Mouse (Mus musculus) testis, adult 2 months (tissue): ENCODE data around the gene Ccdc85b. TPM values are rescaled to one million over a fixed set of nuclear protein-coding genes. Genes with fewer than 3 reads are reported as not detected.
A peak's percentile ranks its signal among the peaks of the same experiment; 100 is the strongest.
"Not testable (repeated sequence)": the region's sequence is repeated elsewhere in the genome, so short reads cannot be mapped to it uniquely, and the experiment has no call there.

Experiments used
- H3K27ac ChIP-seq: fragments of 200-500 bp; 2 replicates; pipeline ENCODE4 v1.5.1; 2012; ENCODE audit warnings: low read depth, low read length; ENCODE audit not compliant: control insufficient read depth, insufficient read depth
- H3K27me3 ChIP-seq: fragments of 200-500 bp; 2 replicates; pipeline ENCODE4 v1.6.1; 2012; ENCODE audit warnings: mild to moderate bottlenecking, low read length, moderate library complexity; ENCODE audit not compliant: control insufficient read depth, insufficient read depth
- H3K36me3 ChIP-seq: fragments of 200-500 bp; 2 replicates; pipeline ENCODE4 v1.6.1; 2012; ENCODE audit warnings: mild to moderate bottlenecking, low read length; ENCODE audit not compliant: control insufficient read depth, insufficient read depth
- H3K4me1 ChIP-seq: fragments of 200-500 bp; 2 replicates; pipeline ENCODE4 v1.6.1; 2012; ENCODE audit warnings: low read length; ENCODE audit not compliant: control insufficient read depth, insufficient read depth
- H3K4me3 ChIP-seq: fragments of 200-500 bp; 2 replicates; pipeline ENCODE4 v1.5.1; 2012; ENCODE audit warnings: low read depth, mild to moderate bottlenecking, low read length, moderate library complexity, mixed read lengths; ENCODE audit not compliant: control insufficient read depth
- CTCF ChIP-seq: fragments of 200-500 bp; IDR thresholded peaks from 2 replicates; pipeline ENCODE4 v1.5.1; 2012; ENCODE audit warnings: low read depth, mild to moderate bottlenecking, inconsistent platforms, low read length, moderate library complexity; ENCODE audit not compliant: control insufficient read depth, insufficient read depth, insufficient replicate concordance
- POLR2A ChIP-seq: fragments of 200-500 bp; IDR thresholded peaks from 2 replicates; pipeline ENCODE4 v1.6.1; 2012; ENCODE audit warnings: low read depth, mild to moderate bottlenecking, inconsistent platforms, low read length, moderate library complexity; ENCODE audit not compliant: control insufficient read depth
- polyA plus RNA-seq: library from polyadenylated mRNA; depleted of rRNA; stranded (reverse); fragments of >200 nt; gene quantifications from 2 replicates; pipeline ENCODE4 v1.2.3, GENCODE M21; 2012; rRNA removed

Gene Ccdc85b
- 0.65 and 0.89 TPM in 2 replicates for polyA plus RNA-seq

GRCm38 (mm10) chr19:5457746-5458442 lies at the start of gene Ccdc85b:
Gene Ccdc85b (minus strand): TSS chr19:5457894.
- TF ChIP-seq CTCF (no peak), POLR2A (no peak)
- peaks cover 22% of the 10 kb centered on the region for H3K4me1 ChIP-seq

GRCm38 (mm10) chr19:5503687-5504086 lies 46.0 kb upstream of the Ccdc85b start, which contains the start of gene 1700020D05Rik:
Gene 1700020D05Rik (minus strand): TSS chr19:5503787.
- no peak for TF ChIP-seq POLR2A
- no peak for TF ChIP-seq CTCF
- Histone ChIP-seq H3K4me3 (peak within 1 kb of the TSS; percentile 90), H3K27ac (peak within 1 kb of the TSS; percentile 75), H3K27me3 (no peaks in the 10 kb centered on the region), H3K4me1 (peaks cover 15% of the 10 kb centered on the region), H3K36me3 (no peaks in the 10 kb centered on the region)

More at GRCm38 (mm10) chr19:5457746-5458442, at the start of gene Ccdc85b:
- Histone ChIP-seq H3K27ac (peak within 1 kb of the TSS; percentile 74), H3K4me3 (peak within 1 kb of the TSS; percentile 86), H3K27me3 (no peaks in the 10 kb centered on the region), H3K36me3 (no peaks in the 10 kb centered on the region)

GRCm38 (mm10) chr19:5500330-5500875 lies 42.7 kb upstream of the Ccdc85b start:
- Histone ChIP-seq H3K4me1 (peaks cover 15% of the 10 kb centered on the region), H3K4me3 (no peak overlapping the region), H3K27me3 (no peaks in the 10 kb centered on the region), H3K36me3 (no peaks in the 10 kb centered on the region), H3K27ac (peak overlapping the region; percentile 42; the same call in 1 of the 2 replicates)
- TF ChIP-seq POLR2A = no peak
- no peak for TF ChIP-seq CTCF

DNA sequence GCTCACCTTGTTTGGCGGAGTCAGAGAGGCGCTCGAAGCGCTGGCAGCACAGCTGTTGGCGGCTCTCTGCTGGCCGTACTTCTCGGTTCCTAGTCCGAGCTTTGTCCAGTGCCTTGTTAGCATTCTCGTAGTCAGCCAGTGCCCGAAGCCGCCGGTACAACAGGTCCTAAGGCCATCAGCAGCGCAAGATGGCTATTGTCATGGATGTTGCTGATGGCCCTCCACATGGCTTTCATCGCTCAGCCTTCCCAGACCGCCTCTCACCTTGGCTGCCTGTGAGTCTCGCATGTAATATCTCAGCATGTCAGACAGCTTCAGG lies 38.3 kb upstream of the Ccdc85b start:
- TF ChIP-seq CTCF (no peak), POLR2A (no peak)
- H3K27ac ChIP-seq = no peak overlapping the region
- H3K4me3 ChIP-seq = no peak overlapping the region
- H3K27me3 ChIP-seq = no peaks in the 10 kb centered on the region
- no peaks in the 10 kb centered on the region for H3K4me1 ChIP-seq
- no peaks in the 10 kb centered on the region; the same call in none of the 2 replicates for H3K36me3 ChIP-seq

DNA sequence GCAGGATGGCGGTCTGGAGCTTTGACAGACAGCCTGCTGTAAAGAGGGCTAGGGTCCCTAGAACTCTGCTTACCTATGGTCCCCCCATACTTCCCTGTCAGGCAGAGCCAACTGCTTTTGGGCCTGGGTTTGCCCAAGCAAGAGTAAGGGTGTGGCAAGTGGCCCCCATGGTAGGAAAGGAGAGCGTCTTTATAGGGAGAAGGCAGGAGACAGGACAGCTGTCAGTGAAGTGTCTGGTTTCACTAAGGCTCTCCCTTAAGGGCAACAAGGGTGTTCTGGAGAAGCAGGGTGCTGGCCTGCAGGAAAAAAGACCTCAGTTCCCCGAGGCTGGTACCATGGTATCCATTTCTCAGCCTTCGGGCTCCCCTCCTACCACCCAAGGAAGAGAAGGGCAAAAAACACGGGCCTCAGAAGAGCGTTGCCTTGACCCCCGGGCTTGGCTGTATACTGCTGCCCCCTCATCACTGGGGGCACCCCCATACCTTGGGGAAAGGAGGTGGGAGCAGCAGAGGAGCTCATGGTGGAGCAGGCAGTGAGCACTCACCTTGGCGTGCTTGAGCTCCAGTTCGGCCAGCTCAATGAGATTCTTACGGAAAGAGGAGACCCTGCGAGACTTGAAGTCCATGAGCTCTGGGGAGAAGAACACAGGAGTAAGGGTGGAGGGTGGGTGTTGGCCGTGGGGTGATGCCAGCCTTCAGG lies 37.8 kb upstream of the Ccdc85b start:
- no peaks in the 10 kb centered on the region; the same call in none of the 2 replicates for H3K36me3 ChIP-seq
- no peak overlapping the region for H3K4me3 ChIP-seq
- no peaks in the 10 kb centered on the region for H3K27me3 ChIP-seq
- no peaks in the 10 kb centered on the region for H3K4me1 ChIP-seq
- no peak for TF ChIP-seq CTCF
- no peak overlapping the region for H3K27ac ChIP-seq

DNA sequence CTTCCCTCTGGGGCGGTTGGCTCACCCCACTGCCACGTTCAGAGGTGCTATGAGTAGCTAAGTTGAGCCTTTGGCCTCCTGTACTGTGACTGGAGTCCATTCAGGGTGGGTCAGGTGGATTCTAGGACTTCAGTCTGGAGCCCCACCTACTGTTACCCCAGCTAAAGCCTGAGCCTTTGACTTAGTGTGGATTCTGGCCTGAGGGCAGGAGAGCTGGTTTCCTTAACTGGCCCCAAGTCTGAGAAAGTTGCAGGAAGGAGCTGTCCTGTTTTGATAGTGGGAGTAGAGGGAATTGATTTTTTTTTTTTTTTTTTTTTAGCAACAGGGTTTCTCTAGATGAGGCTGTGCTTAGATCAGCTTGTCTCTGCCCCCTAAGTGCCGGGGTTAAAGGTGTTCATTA lies 36.6 kb upstream of the Ccdc85b start:
- H3K4me3 ChIP-seq = no peak overlapping the region
- TF ChIP-seq POLR2A = no peak
- no peak for TF ChIP-seq CTCF
- H3K36me3 ChIP-seq = no peaks in the 10 kb centered on the region; the same call in none of the 2 replicates
- no peaks in the 10 kb centered on the region for H3K27me3 ChIP-seq
- no peak overlapping the region for H3K27ac ChIP-seq
- H3K4me1 ChIP-seq = peaks cover 2% of the 10 kb centered on the region; the same call in 1 of the 2 replicates

DNA sequence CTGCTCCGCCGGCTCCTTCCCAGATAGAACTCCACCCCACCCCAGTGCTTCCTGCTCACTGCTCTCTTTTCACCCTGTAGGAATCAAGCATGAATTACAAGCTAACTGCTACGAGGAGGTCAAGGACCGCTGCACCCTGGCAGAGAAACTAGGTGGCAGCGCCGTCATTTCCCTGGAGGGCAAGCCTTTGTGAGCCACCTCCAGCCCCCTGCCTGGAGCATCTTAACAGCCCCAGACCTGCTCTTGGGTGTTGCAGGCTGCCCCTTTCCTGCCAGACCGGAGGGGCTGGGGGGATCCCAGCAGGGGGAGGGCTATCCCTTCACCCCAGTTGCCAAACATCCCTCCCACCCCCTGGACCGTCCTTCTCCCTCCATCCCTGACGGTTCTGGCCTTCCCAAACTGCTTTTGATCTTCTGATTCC lies 35.6 kb upstream of the Ccdc85b start:
- H3K36me3 ChIP-seq = not testable (repeated sequence)

More for the DNA sequence above, 35.6 kb upstream of the Ccdc85b start:
- H3K4me1 ChIP-seq, H3K4me3 ChIP-seq, H3K27me3 ChIP-seq, H3K27ac ChIP-seq: not testable (repeated sequence)
